Mouse (Mus musculus) cerebellum, adult 11 months (tissue): ENCODE results near the gene Foxp1.

Experiments
- DNase-seq: peaks from one replicate; pipeline ENCODE4 v3.0.0; 2022

Gene Foxp1

GRCm38 (mm10) chr6:99108417-99108816, 414.1 kb downstream of the Foxp1 start:
- DNase-seq: no peak

- DNase-seq: no peak
Observed at GRCm38 (mm10) chr6:99107674-99108073, 414.8 kb downstream of the Foxp1 start.

GRCm38 (mm10) chr6:99107081-99107482, 415.4 kb downstream of the Foxp1 start:
- DNase-seq: no peak

GRCm38 (mm10) chr6:99105979-99106378, 416.5 kb downstream of the Foxp1 start:
- DNase-seq: no peak

- DNase-seq: no peak
Observed at GRCm38 (mm10) chr6:99104446-99104845, 418.1 kb downstream of the Foxp1 start.

- DNase-seq: no peak
Observed at GRCm38 (mm10) chr6:99103911-99104310, 418.6 kb downstream of the Foxp1 start.

GRCm38 (mm10) chr6:99101489-99101908, 421.0 kb downstream of the Foxp1 start:
- DNase-seq: no peak

GRCm38 (mm10) chr6:99100331-99100730, 422.2 kb downstream of the Foxp1 start:
- DNase-seq: no peak

GRCm38 (mm10) chr6:99099781-99100180, 422.7 kb downstream of the Foxp1 start:
- DNase-seq: no peak

GRCm38 (mm10) chr6:99097191-99097590, 425.3 kb downstream of the Foxp1 start:
- DNase-seq: no peak

- DNase-seq: no peak
Observed at GRCm38 (mm10) chr6:99096776-99097166, 425.8 kb downstream of the Foxp1 start.

- no peak for DNase-seq
Observed at GRCm38 (mm10) chr6:99096105-99096775, 426.3 kb downstream of the Foxp1 start.

- no peak for DNase-seq
Observed at GRCm38 (mm10) chr6:99095185-99096104, 427.1 kb downstream of the Foxp1 start.

- DNase-seq: no peak
Observed at GRCm38 (mm10) chr6:99094339-99094989, 428.1 kb downstream of the Foxp1 start.

GRCm38 (mm10) chr6:99093856-99094255, 428.7 kb downstream of the Foxp1 start:
- no peak for DNase-seq

- DNase-seq: no peak
Observed at GRCm38 (mm10) chr6:99093208-99093607, 429.3 kb downstream of the Foxp1 start.

- DNase-seq: no peak
Observed at GRCm38 (mm10) chr6:99091799-99092198, 430.7 kb downstream of the Foxp1 start.

GRCm38 (mm10) chr6:99087598-99087997, 434.9 kb downstream of the Foxp1 start:
- DNase-seq: no peak

- peak; percentile 52 for DNase-seq
Observed at GRCm38 (mm10) chr6:99084956-99085355, 437.6 kb downstream of the Foxp1 start.

GRCm38 (mm10) chr6:99081259-99081658, 441.3 kb downstream of the Foxp1 start:
- DNase-seq: no peak

- DNase-seq: no peak
Observed at GRCm38 (mm10) chr6:99079041-99079835, 443.3 kb downstream of the Foxp1 start.

- no peak for DNase-seq
Observed at GRCm38 (mm10) chr6:99078089-99078488, 444.4 kb downstream of the Foxp1 start.
